ENCODE assay signal across 8 mouse cellular contexts in genomic region chr17:33746011-33746410, GRCm38 (mm10). TPM values are rescaled to one million over a fixed set of nuclear protein-coding genes. Genes with fewer than 3 reads are reported as not detected.
DNase-seq lines count a peak whose midpoint lies in the region.

No protein-coding gene starts in this region.

- intact Hi-C loops in left cerebral cortex, postnatal 25 days (cut with DNase I): no loop called here

- DNase-seq in adrenal gland, postnatal 10 days: peak; percentile 58
- DNase-seq in adrenal gland, adult 18-20 months (ENCODE audit: low spot score in 2 of 2): no peak
- peak; percentile 15 for DNase-seq in 3134 (ENCODE audit: extremely low read depth, insufficient read length, low spot score)
- DNase-seq in embryo, embryonic 11 days: peak; percentile 43
- peak; percentile 45 for DNase-seq in kidney, postnatal 10 days
- DNase-seq in mesoderm, embryonic 11.5 days (ENCODE audit: low read depth, low spot score): peak; percentile 17
- no peak for DNase-seq in left cerebral cortex, postnatal 25 days (ENCODE audit: low spot score in 2 of 2)
- DNase-seq in spleen, postnatal 36 days (ENCODE audit: low spot score in 2 of 2): no peak

RNA-seq across cellular contexts. Expression of gene Rab11b, which starts 14.3 kb away (rescaled TPM):
- total RNA-seq in adrenal gland, postnatal 10 days (2021): 100 to 1,000 TPM; 213 to 245 TPM
- 100 to 1,000 TPM; 208 to 255 TPM for total RNA-seq in adrenal gland, adult 18-20 months (2021)
- 100 to 1,000 TPM; 328 to 343 TPM for total RNA-seq in left cerebral cortex, postnatal 25 days (2021)

RNA-seq across cellular contexts. Expression of gene March2, which starts 27.5 kb away (rescaled TPM):
- total RNA-seq in adrenal gland, postnatal 10 days (2021): 100 to 1,000 TPM; 115 to 126 TPM
- 100 to 1,000 TPM; 122 to 124 TPM for total RNA-seq in adrenal gland, adult 18-20 months (2021)
- total RNA-seq in left cerebral cortex, postnatal 25 days (2021): 10 to 100 TPM; 86.1 to 87.2 TPM

RNA-seq across cellular contexts. Expression of gene Angptl4, which starts 35.6 kb away (rescaled TPM):
- 100 to 1,000 TPM; 156 to 168 TPM for total RNA-seq in adrenal gland, postnatal 10 days (2021)
- 100 to 1,000 TPM in 1 of 2 experiments, 10 to 100 TPM in 1; 47.8 to 111 TPM for total RNA-seq in adrenal gland, adult 18-20 months (2021)
- total RNA-seq in left cerebral cortex, postnatal 25 days (2021): 1 to 10 TPM; 3.9 to 4.1 TPM

RNA-seq across cellular contexts. Expression of gene Hnrnpm, which starts 59.4 kb away (rescaled TPM):
- total RNA-seq in adrenal gland, postnatal 10 days (2021): 100 to 1,000 TPM; 148 to 172 TPM
- total RNA-seq in adrenal gland, adult 18-20 months (2021): 100 to 1,000 TPM; 169 to 184 TPM
- total RNA-seq in left cerebral cortex, postnatal 25 days (2021): 100 to 1,000 TPM; 120 to 129 TPM

Comparison
In these comparisons a context has a peak if more than half of its experiments do, and no peak if none do; other contexts are left out.
1. DNase-seq: peak in adrenal gland, postnatal 10 days (single experiment), 3134 (single experiment), embryo, embryonic 11 days (single experiment), kidney, postnatal 10 days (single experiment) and mesoderm, embryonic 11.5 days (single experiment); none in adrenal gland, adult 18-20 months (0 of 2), left cerebral cortex, postnatal 25 days (0 of 2) and spleen, postnatal 36 days (0 of 2).
2. RNA of gene Angptl4, which starts 35.6 kb away (total RNA-seq): 156 to 168 TPM in adrenal gland, postnatal 10 days and 47.8 to 111 TPM in adrenal gland, adult 18-20 months; 3.9 to 4.1 TPM in left cerebral cortex, postnatal 25 days; every median in the first group is over 4 times any median in the second.